Comparison of ENCODE assay signal across 9 mouse cellular contexts in the genomic region with DNA sequence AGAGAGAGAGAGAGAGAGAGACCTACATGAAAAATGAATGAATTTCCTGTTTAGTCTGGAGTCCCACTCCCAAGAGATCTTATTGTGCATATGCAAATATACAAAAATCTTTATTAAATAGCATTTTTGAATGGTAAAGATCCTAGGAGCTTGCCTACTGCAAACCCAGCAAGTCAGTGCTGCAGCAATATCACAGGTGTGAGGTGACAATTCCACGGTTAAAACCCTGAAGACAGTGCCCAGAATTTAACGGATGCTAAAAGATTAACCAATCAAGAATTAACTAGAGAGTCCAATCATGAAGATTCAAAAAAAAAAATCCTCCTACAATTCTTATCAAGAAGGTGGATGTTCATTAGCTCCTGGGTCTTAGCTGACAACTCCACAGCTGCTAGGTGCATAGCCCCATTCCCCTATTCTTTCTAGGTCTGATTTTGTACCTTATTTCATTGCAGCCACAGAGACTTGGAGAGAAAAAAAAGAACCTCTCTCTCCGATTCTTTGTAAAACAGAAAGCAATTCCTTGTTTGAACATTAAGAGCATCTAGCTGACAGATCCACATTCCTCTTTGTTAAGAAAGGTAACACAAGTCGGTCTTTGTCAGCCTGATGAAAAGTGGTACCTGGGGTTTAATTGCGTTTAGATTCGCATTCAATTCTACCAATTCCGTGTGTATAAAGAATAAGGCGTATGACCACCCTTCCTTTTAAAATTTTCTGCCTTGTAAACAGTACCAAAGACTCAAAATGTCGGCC. TPM values are rescaled to one million over a fixed set of nuclear protein-coding genes. Genes with fewer than 3 reads are reported as not detected.
DNase-seq lines count a peak whose midpoint lies in the region; ATAC-seq and TF ChIP-seq lines count a peak whose summit lies in the region.
"Had no signal": no experiment of that assay in that cellular context is flagged by ENCODE, and none has a peak within 500 bp of the region (broad histone marks: within the 10 kb centered on the region; RNA-seq: fewer than 3 reads in every experiment).

No protein-coding gene starts in this region.

- DNase-seq in heart, postnatal 4 days: no peak
- DNase-seq in ES-E14 (ENCODE audit: low read depth, low spot score): peak; percentile 3
- peak; percentile 54 for DNase-seq in midbrain, embryonic 14.5 days
- DNase-seq in thymus, postnatal 4 days: no peak
- DNase-seq in thymus, adult 18-20 months: no peak
- DNase-seq in cerebellum, postnatal 36 days: no peak

- no peaks in the 10 kb centered on the region for H3K27me3 ChIP-seq in heart, embryonic 12.5 days (replicated peaks)
- H3K27me3 ChIP-seq in hindbrain, embryonic 13.5 days: no peaks in the 10 kb centered on the region
- H3K27me3 ChIP-seq in midbrain, embryonic 14.5 days (ENCODE audit: control insufficient read depth, insufficient read depth, low read length): no peaks in the 10 kb centered on the region

- H3K9me3 ChIP-seq in heart, embryonic 12.5 days (replicated peaks): no peaks in the 10 kb centered on the region
- no peaks in the 10 kb centered on the region for H3K9me3 ChIP-seq in ES-E14 (ENCODE audit: control insufficient read depth, insufficient read depth, low read depth, low read length)
- no peaks in the 10 kb centered on the region for H3K9me3 ChIP-seq in hindbrain, embryonic 13.5 days
- H3K9me3 ChIP-seq in midbrain, embryonic 14.5 days (ENCODE audit: control insufficient read depth, low read length): no peaks in the 10 kb centered on the region

- peak overlapping the region; percentile 67 for H3K4me3 ChIP-seq in heart, embryonic 12.5 days
- peak overlapping the region; percentile 61 to 66; a peak in 2 of 4 replicates for H3K4me3 ChIP-seq in ES-E14 (ENCODE audit: insufficient read depth in 1 of 2, low read depth in 1 of 2, low read length in 2 of 2, poor library complexity in 1 of 2, severe bottlenecking in 1 of 2)
- peak overlapping the region; percentile 69 for H3K4me3 ChIP-seq in hindbrain, embryonic 13.5 days
- peak overlapping the region; percentile 70 for H3K4me3 ChIP-seq in midbrain, embryonic 14.5 days (replicated peaks; ENCODE audit: low read depth, low read length)

- peaks cover 3% of the 10 kb centered on the region; the same call in 1 of the 2 replicates for H3K4me1 ChIP-seq in heart, embryonic 12.5 days (replicated peaks)
- no peaks in the 10 kb centered on the region for H3K4me1 ChIP-seq in ES-E14 (ENCODE audit: control insufficient read depth in 2 of 2, insufficient read depth in 2 of 2, low read length in 2 of 2, poor library complexity in 1 of 2)
- H3K4me1 ChIP-seq in hindbrain, embryonic 13.5 days (replicated peaks): peaks cover 11% of the 10 kb centered on the region
- H3K4me1 ChIP-seq in midbrain, embryonic 14.5 days (ENCODE audit: control insufficient read depth, insufficient read depth, low read length): peaks cover 9% of the 10 kb centered on the region

- no peak for ATAC-seq in heart, embryonic 12.5 days (ENCODE audit: insufficient number of reproducible peaks, low FRiP score)
- ATAC-seq in hindbrain, embryonic 13.5 days (ENCODE audit: low FRiP score): no peak
- no peak for ATAC-seq in midbrain, embryonic 14.5 days (ENCODE audit: low FRiP score, low TSS enrichment)

- peak overlapping the region; percentile 66 for H3K9ac ChIP-seq in heart, embryonic 12.5 days
- no peak overlapping the region for H3K9ac ChIP-seq in ES-E14 (ENCODE audit: insufficient read depth, low read depth, low read length, poor library complexity, severe bottlenecking)
- peak overlapping the region; percentile 88 for H3K9ac ChIP-seq in hindbrain, embryonic 13.5 days
- peak overlapping the region; percentile 94 for H3K9ac ChIP-seq in midbrain, embryonic 14.5 days (replicated peaks; ENCODE audit: low read length)

- WGBS in heart, embryonic 12.5 days: 45% methylated on average over 9 of the region's 9 CpGs
- WGBS in hindbrain, embryonic 13.5 days: 31% methylated on average over 9 of the region's 9 CpGs
- WGBS in midbrain, embryonic 14.5 days: 22% methylated on average over 9 of the region's 9 CpGs

- H3K36me3 ChIP-seq in heart, embryonic 12.5 days: no peaks in the 10 kb centered on the region
- no peaks in the 10 kb centered on the region for H3K36me3 ChIP-seq in ES-E14 (ENCODE audit: control insufficient read depth, insufficient read depth, low read length, poor library complexity, severe bottlenecking)
- H3K36me3 ChIP-seq in hindbrain, embryonic 13.5 days: peaks cover 3% of the 10 kb centered on the region; the same call in 1 of the 2 replicates
- no peaks in the 10 kb centered on the region for H3K36me3 ChIP-seq in midbrain, embryonic 14.5 days (ENCODE audit: control insufficient read depth, insufficient read depth, low read length)

- H3K4me2 ChIP-seq in heart, embryonic 12.5 days: peak overlapping the region; percentile 82
- H3K4me2 ChIP-seq in hindbrain, embryonic 13.5 days: peak overlapping the region; percentile 57
- H3K4me2 ChIP-seq in midbrain, embryonic 14.5 days (ENCODE audit: low read length): peak overlapping the region; percentile 56

- H3K27ac ChIP-seq in heart, embryonic 12.5 days (ENCODE audit: poor library complexity, severe bottlenecking): no peak overlapping the region
- no peak overlapping the region for H3K27ac ChIP-seq in ES-E14 (ENCODE audit: insufficient read depth, low read depth, low read length, poor library complexity, severe bottlenecking)
- H3K27ac ChIP-seq in hindbrain, embryonic 13.5 days: peak overlapping the region; percentile 98
- H3K27ac ChIP-seq in midbrain, embryonic 14.5 days (replicated peaks; ENCODE audit: low read depth, low read length): peak overlapping the region; percentile 98

- in situ Hi-C loops in ES-E14 (cut with MboI; ENCODE audit: low sequenced_read_pairs in 2 of 2, unreplicated experiment in 2 of 2): no loop called here

TF ChIP-seq in ES-E14, 5 proteins besides CTCF, POLR2A, EP300 and RAD21:
- no peak for TF ChIP-seq MAFK (IDR thresholded peaks at IDR 0.05; ENCODE audit: insufficient read depth, low read depth, low read length)

RNA-seq across cellular contexts. Expression of a gene that starts 1.0 kb away (rescaled TPM):
- 14.6 and 15.4 TPM in 2 replicates for polyA plus RNA-seq in heart, embryonic 12.5 days (2016; fragmentation: Nextera tagmentation; extraction: Ambion mirVana)
- 10 to 100 TPM; 44.8 to 67.6 TPM for total RNA-seq in heart, postnatal 4 days (2021)
- total RNA-seq in ES-E14 (2012; rRNA removed): 1.2 and 13.3 TPM in 2 replicates
- 244 and 255 TPM in 2 replicates for polyA plus RNA-seq in hindbrain, embryonic 13.5 days (2015; fragmentation: Nextera tagmentation; extraction: Ambion mirVana)
- polyA plus RNA-seq in midbrain, embryonic 14.5 days (2014; fragmentation: Nextera tagmentation; extraction: Ambion mirVana): 299 and 365 TPM in 2 replicates
- total RNA-seq: MEL had no signal

Comparison
In these comparisons a context has a peak if more than half of its experiments do, and no peak if none do; other contexts are left out.
1. H3K27ac ChIP-seq: peak in hindbrain, embryonic 13.5 days (single experiment) and midbrain, embryonic 14.5 days (single experiment); none in heart, embryonic 12.5 days (single experiment) and ES-E14 (single experiment).
2. DNase-seq: peak in ES-E14 (single experiment) and midbrain, embryonic 14.5 days (single experiment); none in heart, postnatal 4 days (single experiment), thymus, postnatal 4 days (single experiment), thymus, adult 18-20 months (0 of 2) and cerebellum, postnatal 36 days (0 of 2).
3. RNA of a gene that starts 1.0 kb away (polyA plus RNA-seq): 299 to 365 TPM in midbrain, embryonic 14.5 days and 244 to 255 TPM in hindbrain, embryonic 13.5 days; 14.6 to 15.4 TPM in heart, embryonic 12.5 days; every median in the first group is over 10 times any median in the second.
4. Peak in every context shown above with its lines, with median percentiles within 50 percentile points of each other: H3K4me2 ChIP-seq and H3K4me3 ChIP-seq.